Mouse (Mus musculus): Measurements from ENCODE around the gene Dnajc4. TPM values are rescaled to one million over a fixed set of nuclear protein-coding genes. Genes with fewer than 3 reads are reported as not detected.
"Not testable (repeated sequence)": the region's sequence is repeated elsewhere in the genome, so short reads cannot be mapped to it uniquely, and the experiment has no call there.

Gene Dnajc4
- polyA plus RNA-seq, 1 experiment from 2014 or later = 25.4 TPM

DNA sequence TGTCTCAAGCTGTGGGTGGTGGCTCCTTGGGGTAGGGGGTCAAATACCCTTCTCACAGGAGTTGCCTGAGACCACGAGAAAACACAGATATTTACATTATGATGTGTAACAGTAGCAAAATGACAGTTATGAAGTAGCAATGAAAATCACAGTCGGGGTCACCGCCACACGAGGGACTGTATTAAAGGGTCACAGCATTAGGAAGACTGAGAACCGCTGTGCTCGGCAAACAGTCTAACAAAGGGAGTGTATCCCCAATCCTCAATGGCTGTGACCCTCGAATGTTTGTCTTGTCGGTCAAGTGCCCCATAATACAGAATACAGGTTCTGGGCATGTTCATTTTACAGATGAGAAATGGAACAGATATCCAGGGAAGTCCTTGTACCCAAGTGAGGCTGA, 1.6 kb upstream of the Dnajc4 start:
- H3K9me3 ChIP-seq = no peaks in the 10 kb centered on the region
- peaks cover 14% of the 10 kb centered on the region for H3K36me3 ChIP-seq
- H3K27ac ChIP-seq = no peak overlapping the region
- H3K4me1 ChIP-seq (replicated peaks) = peaks cover 45% of the 10 kb centered on the region
- H3K27me3 ChIP-seq = no peaks in the 10 kb centered on the region
- ATAC-seq = no peak
- whole genome bisulfite sequencing = 88% methylated on average over 8 of the region's 8 CpGs
- H3K9ac ChIP-seq (replicated peaks) = no peak overlapping the region
- H3K4me3 ChIP-seq (replicated peaks) = no peak overlapping the region
- no peak overlapping the region for H3K4me2 ChIP-seq (replicated peaks)

GRCm38 (mm10) chr19:6993011-6993770, 819 bp upstream of the Dnajc4 start:
- Histone ChIP-seq H3K4me2 (replicated peaks) (peak overlapping the region; percentile 89), H3K27ac (peak overlapping the region; percentile 52), H3K9ac (replicated peaks) (peak overlapping the region; percentile 72), H3K4me1 (replicated peaks) (peaks cover 47% of the 10 kb centered on the region), H3K36me3 (peaks cover 6% of the 10 kb centered on the region; the same call in 1 of the 2 replicates), H3K9me3 (no peaks in the 10 kb centered on the region), H3K27me3 (no peaks in the 10 kb centered on the region), H3K4me3 (replicated peaks) (peak overlapping the region; percentile 53)
- no peak; the same call in 1 of the 2 replicates for ATAC-seq
- WGBS = 65% methylated on average over 14 of the region's 14 CpGs

GRCm38 (mm10) chr19:6991166-6991565, 1.2 kb downstream of the Dnajc4 start:
- H3K4me3 ChIP-seq (replicated peaks); H3K27ac ChIP-seq; ATAC-seq; H3K9ac ChIP-seq (replicated peaks); H3K4me2 ChIP-seq (replicated peaks); H3K27me3 ChIP-seq; H3K36me3 ChIP-seq; H3K9me3 ChIP-seq: not testable (repeated sequence)
- 95% methylated on average over 6 of the region's 6 CpGs for WGBS
- H3K4me1 ChIP-seq (replicated peaks) = peaks cover 50% of the 10 kb centered on the region

DNA sequence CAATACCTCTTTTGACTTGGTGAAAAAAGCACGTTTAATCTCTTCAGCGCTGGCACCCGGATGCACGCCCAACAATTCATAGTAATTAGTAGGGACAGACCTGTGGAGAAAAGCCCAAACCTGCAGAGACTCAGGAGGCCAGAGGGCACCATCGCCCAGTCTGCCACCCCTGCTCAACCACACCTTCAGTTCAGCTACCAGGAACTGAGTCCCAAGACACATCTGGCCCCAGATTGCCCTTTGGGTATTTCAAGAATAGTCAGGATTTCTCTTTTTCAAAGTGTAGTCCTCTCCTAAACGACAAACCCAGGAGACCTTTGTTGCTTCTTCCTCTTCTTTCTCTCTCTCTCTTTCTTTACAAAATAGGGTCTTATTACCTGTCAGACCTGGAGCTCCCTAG, 1.7 kb downstream of the Dnajc4 start:
- Histone ChIP-seq H3K36me3 (peaks cover 5% of the 10 kb centered on the region; the same call in 1 of the 2 replicates), H3K4me1 (replicated peaks) (peaks cover 51% of the 10 kb centered on the region), H3K27me3 (no peaks in the 10 kb centered on the region), H3K4me2 (replicated peaks) (no peak overlapping the region), H3K9ac (replicated peaks) (no peak overlapping the region), H3K27ac (no peak overlapping the region), H3K9me3 (no peaks in the 10 kb centered on the region), H3K4me3 (replicated peaks) (no peak overlapping the region)
- 93% methylated on average over 6 of the region's 6 CpGs for WGBS
- ATAC-seq = no peak

- no peak for ATAC-seq
- no peaks in the 10 kb centered on the region for H3K9me3 ChIP-seq
- no peaks in the 10 kb centered on the region for H3K27me3 ChIP-seq
- H3K4me2 ChIP-seq (replicated peaks) = no peak overlapping the region
- 87% methylated on average over 8 of the region's 8 CpGs for WGBS
- H3K4me1 ChIP-seq (replicated peaks) = peaks cover 37% of the 10 kb centered on the region
- no peak overlapping the region for H3K9ac ChIP-seq (replicated peaks)
- H3K27ac ChIP-seq = no peak overlapping the region
- no peak overlapping the region for H3K4me3 ChIP-seq (replicated peaks)
- H3K36me3 ChIP-seq = peaks cover 16% of the 10 kb centered on the region
Measured at GRCm38 (mm10) chr19:6989251-6989650, 3.1 kb downstream of the Dnajc4 start.

DNA sequence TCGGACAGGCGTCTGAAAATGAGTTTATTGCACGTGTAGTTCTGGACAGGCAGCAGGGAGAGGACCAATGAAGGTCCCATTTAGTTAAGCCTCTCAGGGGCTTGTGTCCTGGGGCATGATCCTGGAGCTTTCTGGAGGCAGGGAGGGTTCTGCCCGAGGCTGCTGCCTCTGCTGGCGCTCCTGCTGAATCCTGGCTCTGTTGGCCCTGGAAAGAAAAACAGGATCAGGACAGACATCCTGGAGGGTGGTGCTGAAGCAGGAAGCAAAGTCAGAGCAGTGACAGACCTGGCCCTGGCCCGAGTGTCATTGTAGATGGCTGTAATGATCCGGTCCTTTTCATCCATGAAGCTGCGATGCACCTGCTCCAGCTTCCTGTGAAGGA, 4.5 kb downstream of the Dnajc4 start:
- ATAC-seq = no peak
- Histone ChIP-seq H3K4me1 (replicated peaks) (peaks cover 30% of the 10 kb centered on the region), H3K9ac (replicated peaks) (peak overlapping the region; percentile 90), H3K9me3 (no peaks in the 10 kb centered on the region), H3K4me2 (replicated peaks) (peak overlapping the region; percentile 93), H3K4me3 (replicated peaks) (peak overlapping the region; percentile 81), H3K27me3 (no peaks in the 10 kb centered on the region), H3K36me3 (peaks cover 20% of the 10 kb centered on the region), H3K27ac (peak overlapping the region; percentile 73)
- WGBS = 9% methylated on average over 8 of the region's 8 CpGs

DNA sequence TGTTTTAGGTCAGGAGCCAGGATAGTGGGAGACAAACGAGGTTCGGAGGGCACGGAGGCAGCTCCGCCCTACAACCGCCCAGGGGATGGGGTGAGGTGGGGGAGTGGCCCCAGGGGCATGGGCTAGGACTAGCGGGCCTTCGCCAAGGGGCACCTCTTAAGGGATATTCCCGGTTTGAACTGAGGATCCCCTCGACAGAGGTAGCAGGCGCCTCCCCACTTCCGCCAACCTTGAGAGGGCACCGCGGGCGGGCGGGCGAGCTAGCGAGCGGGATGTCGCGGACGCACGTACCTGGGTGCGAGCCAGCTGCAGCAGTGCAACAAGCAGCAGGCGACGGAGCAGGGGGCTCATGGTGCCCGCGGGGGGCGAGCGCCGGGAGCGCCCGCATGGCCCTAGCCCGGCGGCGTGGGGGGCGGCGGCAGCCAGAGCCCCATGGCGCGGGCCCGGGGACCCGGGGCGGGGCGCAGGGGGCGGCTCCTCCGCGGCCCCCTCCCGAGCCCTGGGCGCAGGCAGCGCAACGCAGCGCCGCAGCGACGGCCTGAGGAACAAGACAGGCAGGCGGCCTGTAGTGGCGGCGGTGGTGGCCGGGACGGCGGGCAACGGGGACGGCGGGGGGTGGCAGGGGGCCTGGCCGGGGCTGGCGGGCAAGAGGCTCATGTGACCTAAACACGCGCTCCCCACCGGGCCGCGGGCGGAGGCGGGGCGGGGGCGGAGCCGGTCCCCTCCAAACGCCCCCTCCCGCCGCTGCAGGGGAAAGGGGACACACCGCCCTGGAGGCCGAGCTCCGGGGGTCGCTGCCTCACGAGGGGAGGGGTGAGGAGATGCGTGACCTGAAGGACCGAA, 5.1 kb downstream of the Dnajc4 start, which contains the start of gene Vegfb:
Gene Vegfb, minus strand, starts transcription at position 591 of the 843 bp plus-strand sequence.
- peak within 1 kb of the TSS; percentile 73 for H3K27ac ChIP-seq
- WGBS = 1% methylated on average over 43 of the region's 85 CpGs
- peaks cover 27% of the 10 kb centered on the region for H3K4me1 ChIP-seq (replicated peaks)
- peak within 1 kb of the TSS; percentile 90 for H3K9ac ChIP-seq (replicated peaks)
- peak within 1 kb of the TSS; percentile 93 for H3K4me2 ChIP-seq (replicated peaks)
- H3K9me3 ChIP-seq = no peaks in the 10 kb centered on the region
- H3K27me3 ChIP-seq = no peaks in the 10 kb centered on the region
- peak within 1 kb of the TSS; percentile 81 for H3K4me3 ChIP-seq (replicated peaks)
- H3K36me3 ChIP-seq = peaks cover 26% of the 10 kb centered on the region
- ATAC-seq = peak; percentile 67

- Histone ChIP-seq H3K36me3 (peaks cover 28% of the 10 kb centered on the region), H3K4me3 (replicated peaks) (peak overlapping the region; percentile 81; the same call in 1 of the 2 replicates), H3K9ac (replicated peaks) (no peak overlapping the region; the same call in 1 of the 2 replicates), H3K27ac (no peak overlapping the region), H3K4me1 (replicated peaks) (peaks cover 22% of the 10 kb centered on the region), H3K9me3 (no peaks in the 10 kb centered on the region), H3K27me3 (no peaks in the 10 kb centered on the region), H3K4me2 (replicated peaks) (peak overlapping the region; percentile 93)
- 85% methylated on average over 10 of the region's 10 CpGs for WGBS
- ATAC-seq = no peak
Measured at GRCm38 (mm10) chr19:6985951-6986708, 6.2 kb downstream of the Dnajc4 start.

DNA sequence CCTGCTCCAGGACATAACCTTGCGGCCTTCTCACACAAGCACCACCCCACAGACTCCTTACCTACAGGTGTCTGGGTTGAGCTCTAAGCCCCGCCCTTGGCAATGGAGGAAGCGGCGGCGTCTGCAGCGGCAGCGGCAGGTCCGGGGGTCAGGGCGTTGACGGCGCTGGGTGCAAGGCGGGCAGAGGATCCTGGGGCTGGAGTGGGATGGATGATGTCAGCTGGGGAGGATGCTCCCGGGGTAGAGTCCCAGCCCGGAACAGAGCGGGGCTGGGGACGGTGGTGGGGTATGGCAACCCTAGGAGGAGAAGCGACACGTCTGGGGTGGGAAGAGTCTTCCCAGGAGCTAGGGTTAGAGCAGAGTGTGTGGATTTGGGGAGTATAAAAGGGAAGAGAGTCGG, 7.1 kb downstream of the Dnajc4 start:
- H3K27me3 ChIP-seq = no peaks in the 10 kb centered on the region
- no peak overlapping the region for H3K4me2 ChIP-seq (replicated peaks)
- no peak overlapping the region for H3K27ac ChIP-seq
- peaks cover 28% of the 10 kb centered on the region for H3K4me1 ChIP-seq (replicated peaks)
- H3K36me3 ChIP-seq = peaks cover 28% of the 10 kb centered on the region
- no peaks in the 10 kb centered on the region for H3K9me3 ChIP-seq
- H3K4me3 ChIP-seq (replicated peaks) = no peak overlapping the region
- ATAC-seq = no peak
- WGBS = 83% methylated on average over 19 of the region's 19 CpGs
- H3K9ac ChIP-seq (replicated peaks) = no peak overlapping the region

- H3K4me2 ChIP-seq (replicated peaks) = no peak overlapping the region
- H3K4me3 ChIP-seq (replicated peaks) = no peak overlapping the region
- no peak overlapping the region for H3K9ac ChIP-seq (replicated peaks)
- peaks cover 39% of the 10 kb centered on the region for H3K4me1 ChIP-seq (replicated peaks)
- H3K27me3 ChIP-seq = no peaks in the 10 kb centered on the region
- 51% methylated on average over 5 of the region's 5 CpGs for WGBS
- H3K27ac ChIP-seq = no peak overlapping the region
- peaks cover 26% of the 10 kb centered on the region for H3K36me3 ChIP-seq
- ATAC-seq = no peak
- H3K9me3 ChIP-seq = no peaks in the 10 kb centered on the region
Measured at GRCm38 (mm10) chr19:6983621-6984020, 8.8 kb downstream of the Dnajc4 start.

- 85% methylated on average over 4 of the region's 4 CpGs for WGBS
- H3K9me3 ChIP-seq = no peaks in the 10 kb centered on the region
- H3K4me2 ChIP-seq (replicated peaks) = 0 out of 2 replicates have a peak overlapping the region, but pooled peaks have one; percentile 87
- H3K4me3 ChIP-seq (replicated peaks) = 0 out of 2 replicates have a peak overlapping the region, but pooled peaks have one; percentile 65
- no peaks in the 10 kb centered on the region for H3K27me3 ChIP-seq
- no peak overlapping the region for H3K27ac ChIP-seq
- no peak overlapping the region for H3K9ac ChIP-seq (replicated peaks)
- H3K4me1 ChIP-seq (replicated peaks) = peaks cover 45% of the 10 kb centered on the region
- no peak for ATAC-seq
- peaks cover 46% of the 10 kb centered on the region for H3K36me3 ChIP-seq
Measured at GRCm38 (mm10) chr19:6981465-6981864, 10.9 kb downstream of the Dnajc4 start.

Measured in midbrain, embryonic 13.5 days (tissue).